Mouse (Mus musculus) cortical plate, adult 2 months (tissue): Measurements from ENCODE around the gene Gys2.

Source experiments
- CTCF ChIP-seq: fragments of 200-500 bp; IDR thresholded peaks from 2 replicates; pipeline ENCODE4 v1.5.1; 2011; ENCODE audit warnings: mild to moderate bottlenecking, control low read depth, low read length; ENCODE audit not compliant: insufficient read depth; ENCODE audit errors: extremely low read depth
- POLR2A ChIP-seq: fragments of 200-500 bp; IDR thresholded peaks from 2 replicates; pipeline ENCODE4 v1.6.1; 2011; ENCODE audit warnings: mild to moderate bottlenecking, low read length, control low read depth; ENCODE audit not compliant: insufficient read depth; ENCODE audit errors: extremely low read depth

GRCm38 (mm10) chr6:142384521-142384920, 88.4 kb downstream of the Gys2 start:
- TF ChIP-seq CTCF (no peak), POLR2A (no peak)
